Mouse (Mus musculus): ENCODE data around the gene Rbpj. TPM values are rescaled to one million over a fixed set of nuclear protein-coding genes. Genes with fewer than 3 reads are reported as not detected.

The Rbpj gene
- polyA plus RNA-seq, 1 experiment = 25.7 TPM

DNA sequence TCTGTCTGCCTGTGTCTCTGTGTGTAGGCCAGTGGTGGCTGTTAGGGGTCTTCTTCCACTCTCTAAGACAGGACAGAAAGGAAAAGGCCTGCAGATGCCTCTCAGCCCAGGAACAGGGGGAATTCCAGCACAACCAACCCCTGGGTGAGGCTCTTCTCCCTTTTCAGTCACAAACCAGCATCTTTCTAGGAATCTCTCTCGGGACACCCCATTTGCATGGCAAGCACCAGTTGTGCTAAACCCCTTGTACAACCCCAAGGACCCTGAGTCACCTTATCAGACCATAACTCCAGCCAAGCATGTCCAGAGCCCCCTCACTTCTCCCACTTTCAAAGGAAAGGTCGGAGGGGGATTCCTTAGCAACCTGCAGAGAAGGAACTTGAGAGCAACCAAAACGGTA, 13.0 kb upstream of the Rbpj start:
- WGBS = 98% methylated on average over 3 of the region's 3 CpGs
- Histone ChIP-seq H3K4me1 (replicated peaks; ENCODE audit: control insufficient read depth, insufficient read depth, low read length) (no peaks in the 10 kb centered on the region), H3K27me3 (ENCODE audit: control insufficient read depth, insufficient read depth, low read length) (no peaks in the 10 kb centered on the region), H3K27ac (ENCODE audit: control insufficient read depth, insufficient read depth, low read length) (no peak overlapping the region), H3K4me3 (ENCODE audit: control insufficient read depth, insufficient read depth, low read length) (no peak overlapping the region), H3K36me3 (ENCODE audit: control insufficient read depth, insufficient read depth, low read length) (no peaks in the 10 kb centered on the region)
- TF ChIP-seq CTCF (IDR thresholded peaks at IDR 0.05; ENCODE audit: borderline replicate concordance, control insufficient read depth, extremely low read depth, insufficient read depth, low read length, poor library complexity) (no peak), POLR2A (IDR thresholded peaks at IDR 0.05; ENCODE audit: control insufficient read depth, extremely low read depth, insufficient read depth, low read length, poor library complexity) (no peak)
- DNase-seq = no peak

DNA sequence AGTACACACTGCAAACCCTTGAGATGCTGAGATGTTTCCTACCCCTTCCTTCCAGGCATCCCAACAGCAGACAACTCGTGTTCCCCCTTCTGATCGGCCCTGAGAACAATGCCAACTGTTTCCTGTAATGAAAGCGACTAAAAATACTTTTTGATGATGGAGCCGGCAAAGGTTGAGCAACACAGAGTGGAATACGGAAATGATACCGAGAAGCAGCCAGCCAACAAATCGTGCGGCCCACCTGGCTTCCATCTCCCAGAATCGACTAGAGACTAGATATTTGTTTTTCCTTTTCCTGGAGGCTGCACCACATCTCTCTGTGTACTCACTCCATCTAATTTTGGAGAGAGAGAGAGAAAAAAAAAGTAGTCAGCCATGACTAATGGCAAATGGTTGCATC, 11.2 kb upstream of the Rbpj start:
- Histone ChIP-seq H3K36me3 (ENCODE audit: control insufficient read depth, insufficient read depth, low read length) (no peaks in the 10 kb centered on the region), H3K4me3 (ENCODE audit: control insufficient read depth, insufficient read depth, low read length) (no peak overlapping the region), H3K4me1 (replicated peaks; ENCODE audit: control insufficient read depth, insufficient read depth, low read length) (no peaks in the 10 kb centered on the region), H3K27ac (ENCODE audit: control insufficient read depth, insufficient read depth, low read length) (no peak overlapping the region), H3K27me3 (ENCODE audit: control insufficient read depth, insufficient read depth, low read length) (no peaks in the 10 kb centered on the region)
- WGBS = 86% methylated on average over 9 of the region's 9 CpGs
- no peak for DNase-seq
- TF ChIP-seq POLR2A (IDR thresholded peaks at IDR 0.05; ENCODE audit: control insufficient read depth, extremely low read depth, insufficient read depth, low read length, poor library complexity) = no peak

DNA sequence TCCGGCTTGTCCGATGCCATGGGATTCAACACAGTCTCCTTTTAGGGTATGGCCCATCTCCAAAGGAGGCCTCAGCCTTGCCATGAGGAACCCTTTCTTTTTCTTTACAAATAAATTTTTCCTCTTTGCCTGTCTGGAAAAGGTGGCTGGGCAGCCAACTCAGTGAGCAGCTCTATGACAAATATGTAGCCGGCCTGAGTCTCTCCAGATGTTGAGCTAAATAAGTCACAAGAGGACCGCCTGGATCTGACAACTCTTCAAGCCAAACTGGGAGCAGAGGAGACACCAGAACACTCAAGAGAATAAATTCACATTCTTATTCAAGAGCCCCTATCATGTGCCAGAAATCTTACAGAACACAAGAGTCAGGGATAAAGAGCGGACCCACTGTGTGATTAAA, 10.5 kb upstream of the Rbpj start:
- WGBS = 98% methylated on average over 5 of the region's 5 CpGs

DNA sequence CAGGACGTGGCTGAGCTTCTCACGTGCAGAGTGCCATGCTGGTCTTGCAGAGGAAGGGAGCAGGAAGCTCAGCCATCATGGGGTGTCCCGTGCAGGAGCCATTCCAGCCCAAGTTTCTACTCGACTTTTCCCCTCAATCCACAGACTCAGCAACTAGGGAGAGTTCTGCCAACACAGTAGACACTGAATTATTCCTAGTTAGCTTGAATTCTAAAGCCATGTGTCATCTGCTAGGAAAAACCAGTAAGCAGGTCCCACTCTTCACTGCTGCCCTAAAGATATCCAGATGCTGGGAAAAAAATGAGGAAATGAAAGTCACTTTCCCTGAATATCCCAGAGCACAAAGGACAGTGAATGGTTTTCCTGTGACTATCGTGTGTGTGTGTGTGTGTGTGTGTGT, 5.8 kb upstream of the Rbpj start:
- Histone ChIP-seq H3K4me3 (ENCODE audit: control insufficient read depth, insufficient read depth, low read length) (no peak overlapping the region), H3K36me3 (ENCODE audit: control insufficient read depth, insufficient read depth, low read length) (no peaks in the 10 kb centered on the region), H3K27ac (ENCODE audit: control insufficient read depth, insufficient read depth, low read length) (no peak overlapping the region), H3K4me1 (replicated peaks; ENCODE audit: control insufficient read depth, insufficient read depth, low read length) (no peaks in the 10 kb centered on the region), H3K27me3 (ENCODE audit: control insufficient read depth, insufficient read depth, low read length) (no peaks in the 10 kb centered on the region)
- DNase-seq = no peak
- 76% methylated on average over 5 of the region's 5 CpGs for WGBS
- TF ChIP-seq CTCF (IDR thresholded peaks at IDR 0.05; ENCODE audit: borderline replicate concordance, control insufficient read depth, extremely low read depth, insufficient read depth, low read length, poor library complexity) = no peak
- no peak for TF ChIP-seq POLR2A (IDR thresholded peaks at IDR 0.05; ENCODE audit: control insufficient read depth, extremely low read depth, insufficient read depth, low read length, poor library complexity)

More for the DNA sequence above, 10.5 kb upstream of the Rbpj start:
- H3K27me3 ChIP-seq (ENCODE audit: control insufficient read depth, insufficient read depth, low read length) = no peaks in the 10 kb centered on the region
- DNase-seq = no peak
- H3K27ac ChIP-seq (ENCODE audit: control insufficient read depth, insufficient read depth, low read length) = no peak overlapping the region
- H3K36me3 ChIP-seq (ENCODE audit: control insufficient read depth, insufficient read depth, low read length) = no peaks in the 10 kb centered on the region
- H3K4me3 ChIP-seq (ENCODE audit: control insufficient read depth, insufficient read depth, low read length) = no peak overlapping the region
- TF ChIP-seq CTCF (IDR thresholded peaks at IDR 0.05; ENCODE audit: borderline replicate concordance, control insufficient read depth, extremely low read depth, insufficient read depth, low read length, poor library complexity) (no peak), POLR2A (IDR thresholded peaks at IDR 0.05; ENCODE audit: control insufficient read depth, extremely low read depth, insufficient read depth, low read length, poor library complexity) (no peak)
- H3K4me1 ChIP-seq (replicated peaks; ENCODE audit: control insufficient read depth, insufficient read depth, low read length) = no peaks in the 10 kb centered on the region

DNA sequence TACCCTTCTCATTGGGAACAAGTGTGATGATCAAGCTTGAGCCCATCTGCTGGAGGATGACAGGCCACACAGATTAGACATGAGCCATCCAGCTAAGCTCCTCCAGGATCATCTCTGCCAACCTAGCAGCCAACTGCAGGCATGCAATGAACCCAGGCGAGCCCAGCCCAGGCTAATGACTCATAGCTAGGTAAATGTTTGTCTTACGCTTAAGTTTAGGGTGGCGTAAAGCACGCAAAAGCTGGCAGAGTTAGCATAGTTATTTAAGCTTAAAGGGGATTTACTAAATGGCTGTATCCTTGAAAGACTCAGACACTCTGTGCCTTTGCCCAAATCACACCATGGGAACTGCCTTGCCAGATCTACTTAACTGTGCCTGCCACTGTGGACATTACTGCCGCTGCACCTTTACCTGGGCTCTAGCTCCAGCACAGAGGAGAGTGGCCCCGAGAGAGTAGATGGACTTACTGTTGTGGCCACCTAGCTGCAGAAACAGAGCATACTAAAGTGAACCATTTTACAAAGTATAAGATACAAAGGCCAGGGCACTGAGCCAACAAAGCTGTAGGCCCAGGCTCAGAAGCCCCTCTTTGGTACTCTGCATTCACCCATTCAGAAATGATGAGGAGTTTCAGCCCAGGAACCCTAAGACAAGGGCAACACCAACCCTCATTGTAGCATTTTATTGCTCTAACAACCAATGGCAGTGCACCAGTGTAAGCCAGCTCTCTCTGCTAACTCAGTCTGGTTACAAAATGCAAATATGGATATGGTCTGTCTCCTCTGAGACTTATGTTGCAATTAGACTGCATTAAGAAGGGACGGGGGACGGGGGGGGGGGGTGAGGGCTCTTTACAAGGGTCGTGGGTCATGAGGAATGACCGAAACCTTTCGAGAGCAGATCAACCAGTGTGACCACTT, 2.6 kb upstream of the Rbpj start:
- H3K27me3 ChIP-seq (ENCODE audit: control insufficient read depth, insufficient read depth, low read length) = no peaks in the 10 kb centered on the region
- no peaks in the 10 kb centered on the region for H3K36me3 ChIP-seq (ENCODE audit: control insufficient read depth, insufficient read depth, low read length)
- no peaks in the 10 kb centered on the region for H3K4me1 ChIP-seq (replicated peaks; ENCODE audit: control insufficient read depth, insufficient read depth, low read length)
- 93% methylated on average over 11 of the region's 11 CpGs for WGBS
- no peak overlapping the region for H3K27ac ChIP-seq (ENCODE audit: control insufficient read depth, insufficient read depth, low read length)
- TF ChIP-seq CTCF (IDR thresholded peaks at IDR 0.05; ENCODE audit: borderline replicate concordance, control insufficient read depth, extremely low read depth, insufficient read depth, low read length, poor library complexity) (no peak), POLR2A (IDR thresholded peaks at IDR 0.05; ENCODE audit: control insufficient read depth, extremely low read depth, insufficient read depth, low read length, poor library complexity) (no peak)
- no peak for DNase-seq
- H3K4me3 ChIP-seq (ENCODE audit: control insufficient read depth, insufficient read depth, low read length) = no peak overlapping the region

DNA sequence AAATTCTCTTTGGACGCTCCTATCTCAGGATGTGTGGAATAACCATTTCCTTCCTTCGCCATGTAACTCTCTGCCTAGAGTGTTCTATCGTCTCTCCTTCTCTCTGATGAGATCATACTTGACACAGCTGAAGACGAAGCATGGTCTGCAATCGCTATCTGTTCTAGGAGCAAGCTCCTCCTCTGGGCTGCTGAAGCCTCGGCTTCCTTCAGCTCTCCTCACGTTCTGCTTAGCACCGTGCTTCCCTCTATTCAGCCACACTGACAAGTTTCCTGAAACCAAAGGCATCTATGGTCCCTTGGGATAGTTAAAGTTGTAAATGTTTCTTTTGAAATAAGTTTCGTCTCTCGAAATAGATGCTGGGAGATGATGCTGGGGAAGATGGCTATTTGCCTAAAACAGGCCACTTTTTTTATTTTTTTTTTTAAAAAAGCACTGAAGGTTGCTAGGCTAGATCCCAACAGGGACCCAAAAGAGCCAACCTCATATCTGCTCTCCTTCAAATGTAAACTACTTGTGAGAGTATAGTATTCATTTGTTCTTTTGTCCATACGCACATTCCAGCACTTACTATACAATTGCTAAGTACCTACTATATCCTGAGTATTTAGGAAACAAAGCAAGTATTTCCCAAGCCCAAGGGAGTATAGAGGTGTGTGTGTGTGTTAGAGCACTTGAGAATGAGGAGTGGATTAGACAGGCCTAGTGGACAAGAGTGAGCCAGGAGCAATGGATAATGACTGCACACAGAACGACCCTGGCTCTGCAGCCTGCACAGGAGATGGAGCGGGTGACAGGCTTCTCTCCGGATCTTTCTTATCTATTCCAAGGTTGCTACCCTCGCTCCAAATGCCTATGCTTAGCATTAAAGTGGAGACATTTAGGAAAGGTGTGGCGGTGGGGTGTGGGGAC, 726 bp downstream of the Rbpj start:
- no peak for DNase-seq
- no peak overlapping the region for H3K4me3 ChIP-seq (ENCODE audit: control insufficient read depth, insufficient read depth, low read length)

More for the DNA sequence above, 726 bp downstream of the Rbpj start:
- TF ChIP-seq CTCF (IDR thresholded peaks at IDR 0.05; ENCODE audit: borderline replicate concordance, control insufficient read depth, extremely low read depth, insufficient read depth, low read length, poor library complexity) (no peak), POLR2A (IDR thresholded peaks at IDR 0.05; ENCODE audit: control insufficient read depth, extremely low read depth, insufficient read depth, low read length, poor library complexity) (no peak)
- no peak overlapping the region for H3K27ac ChIP-seq (ENCODE audit: control insufficient read depth, insufficient read depth, low read length)
- 0 out of 2 replicates have a peak, but pooled peaks cover 2% of the 10 kb centered on the region for H3K4me1 ChIP-seq (replicated peaks; ENCODE audit: control insufficient read depth, insufficient read depth, low read length)
- no peaks in the 10 kb centered on the region for H3K27me3 ChIP-seq (ENCODE audit: control insufficient read depth, insufficient read depth, low read length)
- 89% methylated on average over 16 of the region's 16 CpGs for WGBS
- H3K36me3 ChIP-seq (ENCODE audit: control insufficient read depth, insufficient read depth, low read length) = no peaks in the 10 kb centered on the region
